Mouse (Mus musculus) lung, embryonic 14.5 days (tissue): ENCODE measurements around the gene Tfcp2. TPM values are rescaled to one million over a fixed set of nuclear protein-coding genes. Genes with fewer than 3 reads are reported as not detected.

Experiments
- ATAC-seq: fragments of 200-750 bp; cut with Nextera tagmentation; 2 replicates; pipeline ENCODE4 v1.8.0; 2017; ENCODE audit warnings: mild to moderate bottlenecking, moderate TSS enrichment, moderate library complexity; ENCODE audit not compliant: insufficient read depth
- DNase-seq: peaks from one replicate; pipeline ENCODE4 v3.0.0-alpha.2; 2015
- H3K27ac ChIP-seq: fragments of 300-500 bp; sonication (generic); 2 replicates; pipeline ENCODE4 v1.5.1; 2014; ENCODE audit warnings: low read depth, mild to moderate bottlenecking, moderate library complexity
- H3K27me3 ChIP-seq: fragments of 300-500 bp; sonication (generic); 2 replicates; pipeline ENCODE4 v1.6.1; 2014; ENCODE audit warnings: low read length, control low read depth; ENCODE audit not compliant: insufficient read depth
- H3K36me3 ChIP-seq: fragments of 300-500 bp; sonication (generic); 2 replicates; pipeline ENCODE4 v1.6.1; 2014; ENCODE audit warnings: control low read depth; ENCODE audit not compliant: insufficient read depth
- H3K4me1 ChIP-seq: fragments of 300-500 bp; sonication (generic); 2 replicates; pipeline ENCODE4 v1.6.1; 2014; ENCODE audit warnings: antibody characterized with exemption, control low read depth; ENCODE audit not compliant: insufficient read depth
- H3K4me2 ChIP-seq: fragments of 300-500 bp; sonication (generic); 2 replicates; pipeline ENCODE4 v1.6.1; 2014; ENCODE audit warnings: mild to moderate bottlenecking
- H3K4me3 ChIP-seq: fragments of 300-500 bp; sonication (generic); 2 replicates; pipeline ENCODE4 v1.5.1; 2014; ENCODE audit warnings: low read depth, low read length
- H3K9ac ChIP-seq: fragments of 300-500 bp; sonication (generic); 2 replicates; pipeline ENCODE4 v1.6.1; 2014
- H3K9me3 ChIP-seq: fragments of 300-500 bp; sonication (generic); 2 replicates; pipeline ENCODE4 v1.6.1; 2016; ENCODE audit warnings: low read depth, low read length, control low read depth
- CTCF ChIP-seq: IDR thresholded peaks from 2 replicates; pipeline ENCODE4 v1.5.1; 2016; ENCODE audit warnings: antibody characterized with exemption, low read depth
- WGBS: fragments of 180-500 bp; shearing (Covaris S2); extraction: QIAGEN DNeasy Blood & Tissue Kit; methylation state at CpG from one replicate; pipeline ENCODE4 v1.1.7; 2014; 5-methylcytosine and 5-hydroxymethylcytosine counted together
- polyA plus RNA-seq: library from polyadenylated mRNA; unstranded; fragments of >200 nt; fragmentation: Nextera tagmentation; extraction: Ambion mirVana; gene quantifications from 2 replicates; pipeline ENCODE4 v1.2.1, GENCODE M21; 2014

The Tfcp2 gene
- polyA plus RNA-seq, 1 experiment from 2014 or later, result 23.0 TPM

DNA sequence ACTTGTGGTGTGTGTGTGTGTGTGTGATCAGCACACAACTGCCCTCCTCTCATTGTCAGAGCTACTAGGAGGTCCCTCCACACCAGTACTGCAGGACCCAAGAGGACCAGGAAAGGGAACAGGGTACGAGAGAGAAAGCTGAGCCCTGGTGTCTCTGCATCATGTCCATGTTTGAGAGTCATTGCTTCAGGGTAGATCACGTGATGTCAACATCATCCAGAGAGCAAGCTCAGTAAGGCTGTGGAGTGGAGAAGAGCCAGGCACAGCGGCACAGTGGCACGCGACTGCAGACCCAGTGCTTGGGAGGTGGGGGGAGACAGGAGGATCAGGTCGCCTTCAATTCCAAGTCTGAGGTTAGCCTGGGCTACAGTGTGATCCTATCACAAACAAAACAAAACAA is 24.6 kb upstream of the Tfcp2 start:
- H3K4me1 ChIP-seq, result peaks cover 14% of the 10 kb centered on the region
- no peak overlapping the region for H3K9ac ChIP-seq
- no peak for ATAC-seq
- no peak overlapping the region for H3K4me3 ChIP-seq
- H3K36me3 ChIP-seq, result no peaks in the 10 kb centered on the region
- H3K4me2 ChIP-seq, result no peak overlapping the region
- TF ChIP-seq CTCF, result no peak
- DNase-seq, result no peak
- no peaks in the 10 kb centered on the region for H3K9me3 ChIP-seq
- H3K27ac ChIP-seq, result no peak overlapping the region
- WGBS, result 86% methylated on average over 6 of the region's 6 CpGs
- H3K27me3 ChIP-seq, result no peaks in the 10 kb centered on the region

DNA sequence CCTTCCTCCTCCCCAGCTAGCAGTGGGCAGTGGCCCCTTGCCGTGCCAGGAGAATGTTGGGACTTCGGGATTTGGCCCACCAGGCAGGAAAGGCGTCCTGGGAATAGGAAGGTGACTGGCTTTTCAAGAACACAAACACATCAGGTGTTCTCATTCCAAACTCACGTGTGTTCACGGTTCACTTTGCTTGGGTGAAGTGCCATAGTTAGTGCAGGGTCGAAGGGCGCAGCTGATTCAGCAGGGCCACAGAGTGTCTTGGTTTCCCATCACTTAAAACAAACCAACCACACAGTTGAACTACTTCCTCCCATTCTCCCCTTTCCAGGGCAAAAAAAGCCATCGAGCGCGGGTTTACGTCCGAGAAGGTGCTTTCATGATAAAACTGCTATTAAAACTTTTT is 23.6 kb upstream of the Tfcp2 start:
- Histone ChIP-seq H3K27me3 (no peaks in the 10 kb centered on the region), H3K4me1 (peaks cover 14% of the 10 kb centered on the region), H3K36me3 (no peaks in the 10 kb centered on the region), H3K4me2 (no peak overlapping the region), H3K27ac (no peak overlapping the region), H3K4me3 (no peak overlapping the region), H3K9ac (no peak overlapping the region), H3K9me3 (no peaks in the 10 kb centered on the region)
- ATAC-seq (no peak), DNase-seq (no peak)
- no peak for TF ChIP-seq CTCF
- WGBS, result 77% methylated on average over 12 of the region's 12 CpGs

DNA sequence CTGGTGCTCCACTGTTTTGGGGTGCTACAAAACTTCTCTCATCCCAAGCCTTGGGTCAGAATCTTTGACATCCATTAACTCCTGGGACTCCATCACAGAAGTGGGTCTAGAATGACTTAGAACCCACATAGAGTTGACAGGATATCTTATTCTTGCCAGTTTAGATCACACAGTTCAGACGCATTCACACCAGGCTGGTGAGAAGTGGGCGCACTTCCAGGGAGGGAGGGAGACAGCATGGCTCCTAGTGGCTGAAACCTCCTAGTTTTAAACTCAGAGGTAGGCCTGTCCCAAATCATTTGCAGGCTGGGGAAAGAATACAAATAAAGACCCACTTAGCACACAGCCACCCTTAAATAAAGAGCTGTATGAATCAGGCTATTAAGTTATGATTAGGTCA is 22.6 kb upstream of the Tfcp2 start:
- peak overlapping the region; percentile 26; the same call in 1 of the 2 replicates for H3K9ac ChIP-seq

DNA sequence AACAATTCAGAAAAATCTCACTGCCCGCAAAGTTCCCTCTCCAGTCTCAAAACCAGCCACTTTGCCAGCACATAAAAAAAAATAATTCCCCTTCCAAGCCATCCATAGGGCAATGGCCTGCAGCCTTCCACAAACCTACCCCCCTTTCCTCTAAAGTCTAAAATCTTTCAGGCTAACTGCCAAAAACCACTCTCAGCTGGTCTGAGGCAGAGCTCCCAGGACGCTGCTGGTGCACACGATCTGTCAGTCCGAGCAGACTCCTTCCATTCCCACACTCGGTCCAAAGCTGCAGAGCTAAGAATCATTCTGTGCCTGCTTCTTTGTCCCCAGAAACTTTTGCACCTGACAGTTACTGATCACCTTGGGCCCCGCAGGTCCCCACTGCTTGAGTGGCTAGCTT is 22.1 kb upstream of the Tfcp2 start:
- peak overlapping the region; percentile 65 for H3K27ac ChIP-seq
- TF ChIP-seq CTCF, result no peak
- peak overlapping the region; percentile 26; the same call in 1 of the 2 replicates for H3K9ac ChIP-seq
- H3K27me3 ChIP-seq, result no peaks in the 10 kb centered on the region
- H3K4me2 ChIP-seq, result no peak overlapping the region
- DNase-seq (peak; percentile 87), ATAC-seq (peak; percentile 75)
- no peaks in the 10 kb centered on the region for H3K36me3 ChIP-seq
- H3K9me3 ChIP-seq, result no peaks in the 10 kb centered on the region
- H3K4me1 ChIP-seq, result peaks cover 14% of the 10 kb centered on the region
- no peak overlapping the region for H3K4me3 ChIP-seq
- 15% methylated on average over 6 of the region's 6 CpGs for WGBS

More for the DNA sequence above, 22.6 kb upstream of the Tfcp2 start:
- H3K4me1 ChIP-seq, result peaks cover 14% of the 10 kb centered on the region
- WGBS, result 58% methylated on average over 2 of the region's 2 CpGs
- no peaks in the 10 kb centered on the region for H3K9me3 ChIP-seq
- ATAC-seq, result peak; percentile 35; the same call in 1 of the 2 replicates
- DNase-seq, result peak; percentile 41
- no peaks in the 10 kb centered on the region for H3K27me3 ChIP-seq
- no peak overlapping the region for H3K4me3 ChIP-seq
- H3K36me3 ChIP-seq, result no peaks in the 10 kb centered on the region
- H3K27ac ChIP-seq, result peak overlapping the region; percentile 58; the same call in 1 of the 2 replicates
- no peak for TF ChIP-seq CTCF
- no peak overlapping the region for H3K4me2 ChIP-seq

DNA sequence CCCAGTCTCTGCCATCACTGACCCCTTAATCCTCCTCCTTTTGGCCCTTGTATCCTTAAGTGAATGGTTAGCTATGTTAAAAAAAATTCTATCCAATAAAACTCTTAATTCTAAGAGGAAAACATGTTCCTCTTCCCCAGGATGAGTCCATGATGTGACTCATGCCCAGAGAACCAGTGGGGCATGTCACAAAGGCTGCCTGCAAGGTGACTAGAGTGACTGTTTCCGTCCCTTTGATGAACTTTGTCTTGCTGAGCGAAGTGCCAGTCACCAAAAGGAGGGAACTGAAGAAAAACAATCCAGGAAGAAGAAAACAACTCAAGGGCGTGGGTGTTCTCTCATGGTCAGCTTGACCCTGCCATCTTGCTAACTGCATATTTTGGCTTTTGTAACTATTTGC is 17.4 kb upstream of the Tfcp2 start:
- Histone ChIP-seq H3K9me3 (no peaks in the 10 kb centered on the region), H3K36me3 (no peaks in the 10 kb centered on the region), H3K9ac (no peak overlapping the region), H3K4me2 (no peak overlapping the region), H3K27me3 (no peaks in the 10 kb centered on the region), H3K27ac (no peak overlapping the region), H3K4me1 (peaks cover 9% of the 10 kb centered on the region), H3K4me3 (no peak overlapping the region)
- TF ChIP-seq CTCF, result no peak
- no peak for ATAC-seq
- WGBS, result 61% methylated on average over 3 of the region's 3 CpGs
- no peak for DNase-seq

DNA sequence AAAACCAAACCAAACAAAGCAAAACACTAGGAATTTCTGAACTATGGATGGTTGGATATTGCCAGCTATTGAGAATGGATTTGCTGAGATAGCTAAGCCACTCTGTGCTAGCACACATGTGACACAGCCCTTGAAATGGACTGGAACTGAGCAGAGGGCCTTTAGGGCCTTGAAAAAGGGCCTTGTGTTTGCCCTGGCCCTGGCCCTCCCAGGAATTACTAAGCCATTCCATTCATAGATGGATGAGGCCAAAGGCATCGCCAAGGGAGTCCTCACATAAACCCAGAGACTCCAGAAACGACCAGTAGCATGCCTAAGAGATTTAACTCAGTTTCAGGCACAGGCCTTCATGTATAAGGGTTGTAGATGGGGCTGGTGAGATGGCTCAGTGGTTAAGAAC is 14.7 kb upstream of the Tfcp2 start:
- WGBS, result 62% methylated on average over 2 of the region's 2 CpGs
- no peak for ATAC-seq

DNA sequence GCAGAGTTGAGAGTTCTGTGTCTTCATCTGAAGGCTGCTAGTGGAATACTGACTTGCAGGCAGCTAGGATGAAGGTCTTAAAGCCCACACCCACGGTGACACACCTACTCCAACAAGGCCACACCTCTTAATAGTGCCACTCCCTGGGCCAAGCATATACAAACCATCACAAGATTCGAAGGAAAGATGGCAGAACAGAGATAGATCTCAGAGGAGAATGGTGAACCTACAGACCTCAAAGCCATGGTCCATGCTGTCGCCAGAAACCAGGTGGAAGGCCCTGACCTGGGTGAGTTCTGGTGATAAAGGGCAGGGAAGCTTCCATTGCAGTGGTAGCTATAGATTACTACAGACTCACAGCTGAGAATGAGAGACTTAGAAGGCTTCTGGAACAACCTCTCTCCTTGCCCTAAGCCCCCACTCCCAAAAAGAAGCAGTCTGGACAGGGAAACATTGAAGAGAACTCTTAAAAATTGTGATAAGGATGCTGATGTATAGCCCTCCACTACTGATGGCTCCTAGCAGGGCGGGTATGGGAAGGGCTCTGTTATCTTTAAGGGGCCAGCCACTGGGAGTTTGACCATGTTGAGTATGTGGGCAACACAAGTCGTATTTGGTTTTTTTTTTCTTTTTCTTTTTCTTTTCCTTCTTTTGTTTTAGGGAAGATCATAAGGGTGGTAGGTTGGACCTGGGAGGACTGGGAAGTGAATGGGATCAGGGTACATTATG is 6.1 kb upstream of the Tfcp2 start:
- ATAC-seq (no peak), DNase-seq (no peak)
- H3K4me1 ChIP-seq, result no peaks in the 10 kb centered on the region
- H3K27ac ChIP-seq, result no peak overlapping the region
- H3K9ac ChIP-seq, result no peak overlapping the region
- no peak for TF ChIP-seq CTCF
- no peak overlapping the region for H3K4me2 ChIP-seq
- H3K4me3 ChIP-seq, result no peak overlapping the region
- no peaks in the 10 kb centered on the region for H3K9me3 ChIP-seq
- H3K36me3 ChIP-seq, result no peaks in the 10 kb centered on the region
- H3K27me3 ChIP-seq, result no peaks in the 10 kb centered on the region
- 67% methylated on average over 5 of the region's 5 CpGs for WGBS

More for the DNA sequence above, 14.7 kb upstream of the Tfcp2 start:
- no peaks in the 10 kb centered on the region for H3K9me3 ChIP-seq
- H3K27ac ChIP-seq, result no peak overlapping the region
- no peaks in the 10 kb centered on the region for H3K4me1 ChIP-seq
- no peak for TF ChIP-seq CTCF
- H3K4me3 ChIP-seq, result no peak overlapping the region
- H3K9ac ChIP-seq, result no peak overlapping the region
- no peak for DNase-seq
- H3K27me3 ChIP-seq, result no peaks in the 10 kb centered on the region
- no peaks in the 10 kb centered on the region for H3K36me3 ChIP-seq
- H3K4me2 ChIP-seq, result no peak overlapping the region
